Mouse (Mus musculus) heart, embryonic 16.5 days (tissue): Measurements from ENCODE around the gene Fubp3. TPM values are rescaled to one million over a fixed set of nuclear protein-coding genes. Genes with fewer than 3 reads are reported as not detected.

Experiments
- ATAC-seq: fragments of 200-750 bp; cut with Nextera tagmentation; replicated peaks from 2 replicates; pipeline ENCODE4 v1.8.0; 2017; ENCODE audit warnings: moderate number of reproducible peaks; ENCODE audit not compliant: insufficient read depth, low FRiP score; ENCODE audit errors: extremely low read depth
- H3K27ac ChIP-seq: fragments of 300-500 bp; sonication (generic); 2 replicates; pipeline ENCODE4 v1.5.1; 2014; ENCODE audit warnings: mild to moderate bottlenecking, low read length, control low read depth, moderate library complexity
- H3K27me3 ChIP-seq: fragments of 300-500 bp; sonication (generic); 2 replicates; pipeline ENCODE4 v1.6.1; 2014; ENCODE audit warnings: low read length, mixed read lengths; ENCODE audit not compliant: control insufficient read depth, insufficient read depth
- H3K36me3 ChIP-seq: fragments of 300-500 bp; sonication (generic); 2 replicates; pipeline ENCODE4 v1.6.1; 2014; ENCODE audit not compliant: control insufficient read depth, insufficient read depth
- H3K4me1 ChIP-seq: fragments of 300-500 bp; sonication (generic); 2 replicates; pipeline ENCODE4 v1.6.1; 2014; ENCODE audit warnings: low read length, mixed read lengths; ENCODE audit not compliant: control insufficient read depth, insufficient read depth
- H3K4me2 ChIP-seq: fragments of 300-500 bp; sonication (generic); 2 replicates; pipeline ENCODE4 v1.6.1; 2014; ENCODE audit warnings: low read depth, mild to moderate bottlenecking, control low read depth, low read length
- H3K4me3 ChIP-seq: fragments of 300-500 bp; sonication (generic); 2 replicates; pipeline ENCODE4 v1.5.1; 2014; ENCODE audit warnings: mild to moderate bottlenecking, control low read depth, low read length
- H3K9ac ChIP-seq: fragments of 300-500 bp; sonication (generic); 2 replicates; pipeline ENCODE4 v1.6.1; 2014; ENCODE audit warnings: low read length, control low read depth
- H3K9me3 ChIP-seq: fragments of 300-500 bp; sonication (generic); replicated peaks from 2 replicates; pipeline ENCODE4 v1.6.1; 2016; ENCODE audit warnings: low read length; ENCODE audit not compliant: control insufficient read depth
- WGBS: fragments of 180-500 bp; shearing (Covaris S2); extraction: QIAGEN DNeasy Blood & Tissue Kit; methylation state at CpG from one replicate; pipeline ENCODE4 v1.1.7; 2014; 5-methylcytosine and 5-hydroxymethylcytosine counted together
- polyA plus RNA-seq: library from polyadenylated mRNA; unstranded; fragments of >200 nt; fragmentation: Nextera tagmentation; extraction: Ambion mirVana; gene quantifications from 2 replicates; pipeline ENCODE4 v1.2.1, GENCODE M21; 2015

Gene Fubp3
- 34.7 and 43.4 TPM in 2 replicates for polyA plus RNA-seq

- no peaks in the 10 kb centered on the region for H3K9me3 ChIP-seq
- peak within 1 kb of the TSS; percentile 93 for H3K4me3 ChIP-seq
- peak within 1 kb of the TSS; percentile 90 for H3K27ac ChIP-seq
- no peaks in the 10 kb centered on the region for H3K27me3 ChIP-seq
- peak; percentile 97 for ATAC-seq
- H3K36me3 ChIP-seq, result peaks cover 4% of the 10 kb centered on the region
- peak within 1 kb of the TSS; percentile 93 for H3K9ac ChIP-seq
- peaks cover 15% of the 10 kb centered on the region for H3K4me1 ChIP-seq
- WGBS, result 1% methylated on average over 51 of the region's 51 CpGs
- peak within 1 kb of the TSS; percentile 74 for H3K4me2 ChIP-seq
These were observed at the start of gene Fubp3 for GRCm38 (mm10) chr2:31572051-31572914. Gene Fubp3, plus strand, starts transcription at chr2:31572651.

DNA sequence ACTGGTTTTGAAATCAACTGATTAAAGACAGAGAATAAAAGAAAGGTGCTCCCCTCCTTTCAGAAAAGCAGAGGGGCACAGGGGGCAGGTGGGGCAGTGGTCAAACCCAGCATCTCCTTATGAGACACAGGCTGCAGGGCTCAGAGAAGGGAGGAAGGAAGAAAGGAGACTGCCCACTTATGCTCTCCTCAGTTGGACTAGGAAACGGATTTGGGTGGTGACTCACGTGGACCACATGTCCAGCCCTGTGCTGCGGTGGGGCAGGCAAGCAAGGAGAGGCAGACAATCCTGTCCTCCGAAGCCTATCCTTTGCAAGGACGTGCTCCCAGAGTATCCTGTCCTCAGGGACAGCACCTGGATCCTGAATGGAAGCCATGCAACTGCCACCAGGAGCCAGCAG lies 47.8 kb upstream of the Fubp3 start:
- Histone ChIP-seq H3K27ac (no peak overlapping the region), H3K36me3 (no peaks in the 10 kb centered on the region), H3K4me3 (no peak overlapping the region), H3K4me2 (no peak overlapping the region), H3K27me3 (no peaks in the 10 kb centered on the region), H3K9ac (no peak overlapping the region), H3K4me1 (no peaks in the 10 kb centered on the region), H3K9me3 (no peaks in the 10 kb centered on the region)
- no peak for ATAC-seq
- 61% methylated on average over 5 of the region's 5 CpGs for WGBS

DNA sequence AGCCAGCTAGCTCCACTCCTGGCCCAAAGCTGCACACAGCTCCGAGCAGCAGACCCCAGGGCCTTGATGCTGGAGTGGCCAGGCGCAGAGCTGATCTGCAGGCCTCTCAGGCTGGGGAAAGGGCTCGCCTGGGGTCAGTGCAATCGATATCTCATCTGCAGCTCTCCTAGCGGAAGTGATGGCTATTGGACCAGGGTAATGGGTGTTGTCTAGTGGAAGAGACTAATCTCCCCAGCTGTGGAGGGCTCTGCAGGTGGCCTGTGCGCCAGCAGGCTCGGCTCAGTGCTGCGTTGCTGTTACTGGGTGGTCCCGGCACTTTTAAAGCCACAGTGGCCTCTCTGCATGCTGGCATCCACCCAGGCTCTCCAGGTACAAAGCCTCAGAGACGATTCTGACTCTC lies 46.7 kb upstream of the Fubp3 start:
- H3K4me3 ChIP-seq, result no peak overlapping the region
- no peak overlapping the region for H3K9ac ChIP-seq
- no peaks in the 10 kb centered on the region for H3K9me3 ChIP-seq
- ATAC-seq, result no peak
- no peaks in the 10 kb centered on the region for H3K36me3 ChIP-seq
- H3K4me2 ChIP-seq, result no peak overlapping the region
- H3K4me1 ChIP-seq, result no peaks in the 10 kb centered on the region
- H3K27ac ChIP-seq, result no peak overlapping the region
- H3K27me3 ChIP-seq, result no peaks in the 10 kb centered on the region
- WGBS, result 41% methylated on average over 10 of the region's 10 CpGs

GRCm38 (mm10) chr2:31530201-31530600 lies 42.2 kb upstream of the Fubp3 start:
- no peaks in the 10 kb centered on the region for H3K27me3 ChIP-seq
- no peak overlapping the region for H3K4me3 ChIP-seq
- H3K27ac ChIP-seq, result no peak overlapping the region
- no peak for ATAC-seq
- H3K4me2 ChIP-seq, result no peak overlapping the region
- H3K9ac ChIP-seq, result no peak overlapping the region
- no peaks in the 10 kb centered on the region for H3K9me3 ChIP-seq
- H3K36me3 ChIP-seq, result no peaks in the 10 kb centered on the region
- no peaks in the 10 kb centered on the region for H3K4me1 ChIP-seq
- 60% methylated on average over 5 of the region's 5 CpGs for WGBS

DNA sequence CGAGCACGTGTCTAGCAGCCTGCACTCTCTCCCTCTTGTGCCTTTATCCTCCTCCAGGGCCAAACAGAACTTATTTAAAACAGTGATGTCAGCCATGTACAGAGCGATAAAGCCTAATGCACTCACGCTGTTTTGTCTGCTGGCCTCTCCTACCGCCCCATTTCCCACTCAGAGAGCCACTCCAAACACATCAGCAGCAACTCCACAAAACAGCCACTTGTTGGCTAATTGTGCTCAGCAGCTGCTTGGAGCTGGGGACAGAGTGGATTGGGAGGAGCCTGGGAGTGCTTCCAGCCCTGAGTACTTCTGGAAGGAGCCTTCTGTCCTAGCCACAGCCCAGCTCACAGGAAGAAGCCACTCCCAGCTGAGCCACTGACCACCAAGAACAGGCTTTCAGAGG lies 35.4 kb upstream of the Fubp3 start:
- Histone ChIP-seq H3K4me3 (no peak overlapping the region), H3K4me1 (peaks cover 11% of the 10 kb centered on the region), H3K9ac (peak overlapping the region; percentile 29; the same call in 1 of the 2 replicates), H3K27ac (peak overlapping the region; percentile 48; the same call in 1 of the 2 replicates), H3K4me2 (peak overlapping the region; percentile 13; the same call in 1 of the 2 replicates), H3K27me3 (0 out of 2 replicates have a peak, but pooled peaks cover 4% of the 10 kb centered on the region), H3K9me3 (0 out of 2 replicates have a peak, but pooled peaks cover 5% of the 10 kb centered on the region), H3K36me3 (no peaks in the 10 kb centered on the region)
- 23% methylated on average over 5 of the region's 5 CpGs for WGBS
- ATAC-seq, result peak; percentile 86

- Histone ChIP-seq H3K9me3 (0 out of 2 replicates have a peak, but pooled peaks cover 5% of the 10 kb centered on the region), H3K4me2 (no peak overlapping the region), H3K4me1 (peaks cover 11% of the 10 kb centered on the region), H3K9ac (no peak overlapping the region), H3K27ac (no peak overlapping the region), H3K4me3 (no peak overlapping the region), H3K27me3 (0 out of 2 replicates have a peak, but pooled peaks cover 6% of the 10 kb centered on the region), H3K36me3 (no peaks in the 10 kb centered on the region)
- ATAC-seq, result no peak
- 38% methylated on average over 5 of the region's 5 CpGs for WGBS
These were observed 33.7 kb upstream of the Fubp3 start for GRCm38 (mm10) chr2:31538745-31539144.

- Histone ChIP-seq H3K4me1 (peaks cover 11% of the 10 kb centered on the region), H3K9ac (no peak overlapping the region), H3K36me3 (no peaks in the 10 kb centered on the region), H3K9me3 (0 out of 2 replicates have a peak, but pooled peaks cover 5% of the 10 kb centered on the region), H3K27me3 (0 out of 2 replicates have a peak, but pooled peaks cover 6% of the 10 kb centered on the region), H3K4me2 (no peak overlapping the region), H3K27ac (no peak overlapping the region), H3K4me3 (no peak overlapping the region)
- ATAC-seq, result no peak
- 88% methylated on average over 5 of the region's 5 CpGs for WGBS
These were observed 30.9 kb upstream of the Fubp3 start for GRCm38 (mm10) chr2:31541581-31541980.

- no peaks in the 10 kb centered on the region for H3K4me1 ChIP-seq
- no peak overlapping the region for H3K27ac ChIP-seq
- 0 out of 2 replicates have a peak, but pooled peaks cover 2% of the 10 kb centered on the region for H3K27me3 ChIP-seq
- H3K9ac ChIP-seq, result no peak overlapping the region
- WGBS, result 69% methylated on average over 11 of the region's 11 CpGs
- no peak for ATAC-seq
- no peak overlapping the region for H3K4me2 ChIP-seq
- H3K36me3 ChIP-seq, result no peaks in the 10 kb centered on the region
- no peak overlapping the region for H3K4me3 ChIP-seq
- H3K9me3 ChIP-seq, result no peaks in the 10 kb centered on the region
These were observed 24.7 kb upstream of the Fubp3 start for GRCm38 (mm10) chr2:31547726-31548125.

DNA sequence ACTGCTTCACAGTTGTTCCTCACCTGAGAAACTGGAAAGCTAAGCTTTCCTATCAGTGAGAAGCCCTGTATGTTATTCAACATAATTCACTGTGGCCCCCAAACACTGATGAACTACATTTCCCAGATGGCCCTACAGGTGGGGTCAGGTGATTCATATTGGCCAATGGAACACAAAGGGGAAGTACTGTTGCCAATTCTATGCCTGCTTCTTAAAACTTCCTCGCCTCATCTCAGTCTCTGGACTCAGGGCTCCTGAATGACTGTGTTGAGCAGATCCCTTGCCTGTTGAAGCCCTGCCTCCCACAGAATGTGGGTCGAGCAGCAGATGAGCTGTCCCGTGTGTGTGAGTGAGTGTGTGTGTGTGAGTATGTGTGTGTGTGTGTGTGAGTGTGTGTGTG lies 21.9 kb upstream of the Fubp3 start:
- no peak for ATAC-seq
- no peak overlapping the region for H3K4me2 ChIP-seq
- no peaks in the 10 kb centered on the region for H3K27me3 ChIP-seq

More for the DNA sequence above, 21.9 kb upstream of the Fubp3 start:
- H3K4me3 ChIP-seq, result no peak overlapping the region
- no peak overlapping the region for H3K27ac ChIP-seq
- no peaks in the 10 kb centered on the region for H3K36me3 ChIP-seq
- H3K4me1 ChIP-seq, result no peaks in the 10 kb centered on the region
- 69% methylated on average over 3 of the region's 3 CpGs for WGBS
- H3K9ac ChIP-seq, result no peak overlapping the region
- H3K9me3 ChIP-seq, result 0 out of 2 replicates have a peak, but pooled peaks cover 4% of the 10 kb centered on the region
